ENCODE assay signal across 29 mouse cellular contexts in the genomic region with DNA sequence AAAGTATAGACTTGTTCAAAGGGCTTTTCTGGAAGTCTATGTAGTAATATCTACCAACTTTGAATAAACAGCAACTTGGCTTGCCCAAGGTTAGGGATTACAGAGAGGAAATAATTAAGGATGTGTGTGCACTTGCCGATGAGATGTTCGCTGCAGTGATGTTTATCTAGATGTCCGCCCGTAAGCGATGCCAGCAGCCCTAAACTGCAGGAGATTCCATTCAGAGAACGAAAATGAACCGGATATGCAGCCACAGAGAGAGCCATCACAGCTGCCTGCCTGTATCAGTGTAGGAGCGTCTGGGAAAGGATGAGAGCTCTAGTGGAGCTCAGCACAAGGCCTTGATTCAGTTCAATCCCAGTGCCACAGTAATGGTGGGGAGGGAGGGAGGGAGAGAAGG. TPM values are rescaled to one million over a fixed set of nuclear protein-coding genes. Genes with fewer than 3 reads are reported as not detected.
DNase-seq lines count a peak whose midpoint lies in the region; ATAC-seq lines count a peak whose summit lies in the region.
"Had no signal": no experiment of that assay in that cellular context is flagged by ENCODE, and none has a peak within 500 bp of the region (broad histone marks: within the 10 kb centered on the region; RNA-seq: fewer than 3 reads in every experiment).

No protein-coding gene starts in this region.

- H3K4me2 ChIP-seq in midbrain, embryonic 11.5 days, result no peak overlapping the region
- H3K4me2 ChIP-seq in liver, embryonic 12.5 days, result no peak overlapping the region
- H3K4me2 ChIP-seq: forebrain, embryonic 12.5 days; heart, embryonic 11.5 days; hindbrain, embryonic 13.5 days; limb, embryonic 15.5 days had no signal

- 85% methylated on average over 8 of the region's 8 CpGs for WGBS in midbrain, embryonic 11.5 days
- WGBS in midbrain, embryonic 10.5 days, result 87% methylated on average over 8 of the region's 8 CpGs
- 63% methylated on average over 8 of the region's 8 CpGs for WGBS in liver, embryonic 12.5 days (ENCODE audit: insufficient replicate concordance)

- no peaks in the 10 kb centered on the region for H3K27me3 ChIP-seq in midbrain, embryonic 11.5 days (ENCODE audit: control insufficient read depth, insufficient read depth, low read length)
- H3K27me3 ChIP-seq in midbrain, embryonic 10.5 days (ENCODE audit: low read depth, poor library complexity, severe bottlenecking), result peaks cover 43% of the 10 kb centered on the region
- 0 out of 2 replicates have a peak, but pooled peaks cover 3% of the 10 kb centered on the region for H3K27me3 ChIP-seq in liver, embryonic 12.5 days (replicated peaks)

- no peaks in the 10 kb centered on the region for H3K9me3 ChIP-seq in midbrain, embryonic 11.5 days (ENCODE audit: control insufficient read depth, low read length)
- H3K9me3 ChIP-seq in midbrain, embryonic 10.5 days (replicated peaks), result no peaks in the 10 kb centered on the region
- no peaks in the 10 kb centered on the region for H3K9me3 ChIP-seq in liver, embryonic 12.5 days (replicated peaks)
- H3K9me3 ChIP-seq: forebrain, embryonic 12.5 days; hindbrain, embryonic 13.5 days; limb, embryonic 10.5 days; limb, embryonic 15.5 days had no signal

- H3K36me3 ChIP-seq in midbrain, embryonic 11.5 days (ENCODE audit: control insufficient read depth, insufficient read depth, low read length), result no peaks in the 10 kb centered on the region
- no peaks in the 10 kb centered on the region for H3K36me3 ChIP-seq in midbrain, embryonic 10.5 days
- no peaks in the 10 kb centered on the region for H3K36me3 ChIP-seq in liver, embryonic 12.5 days
- H3K36me3 ChIP-seq: forebrain, embryonic 12.5 days; hindbrain, embryonic 13.5 days; limb, embryonic 10.5 days; limb, embryonic 15.5 days had no signal

- ATAC-seq in midbrain, embryonic 11.5 days (ENCODE audit: low FRiP score), result no peak
- ATAC-seq in liver, embryonic 12.5 days, result no peak
- ATAC-seq: forebrain, postnatal 0 days; midbrain, embryonic 16.5 days had no signal

- H3K9ac ChIP-seq in midbrain, embryonic 11.5 days (ENCODE audit: low read length), result no peak overlapping the region
- H3K9ac ChIP-seq in liver, embryonic 12.5 days, result no peak overlapping the region
- H3K9ac ChIP-seq: forebrain, embryonic 12.5 days; forebrain, postnatal 0 days; hindbrain, embryonic 13.5 days; limb, embryonic 15.5 days; liver, embryonic 14.5 days had no signal

- H3K4me1 ChIP-seq in midbrain, embryonic 11.5 days (ENCODE audit: control insufficient read depth, insufficient read depth, low read length), result no peaks in the 10 kb centered on the region
- H3K4me1 ChIP-seq in midbrain, embryonic 10.5 days, result no peaks in the 10 kb centered on the region
- no peaks in the 10 kb centered on the region for H3K4me1 ChIP-seq in liver, embryonic 12.5 days
- H3K4me1 ChIP-seq: forebrain, embryonic 12.5 days; hindbrain, embryonic 13.5 days had no signal

- peak; percentile 64 for DNase-seq in midbrain, embryonic 11.5 days (ENCODE audit: low spot score, missing footprints)
- no peak for DNase-seq in midbrain, embryonic 10.5 days (ENCODE audit: low spot score)
- peak; percentile 70 for DNase-seq in lung, postnatal 10 days
- peak; percentile 56 to 79 for DNase-seq in lung, postnatal 4 days
- no peak for DNase-seq in gastrocnemius, postnatal 4 days (ENCODE audit: low spot score in 2 of 2)
- DNase-seq in adrenal gland, adult 2 months, result no peak
- DNase-seq: B cell, adult 2 months; cerebellum, adult 2 months; cerebellum, postnatal 14 days; forebrain, postnatal 0 days; gastrocnemius, postnatal 14 days; heart, adult 18-20 months; heart, postnatal 4 days; kidney, adult 2 months; kidney, postnatal 10 days; layer of hippocampus, adult 9-11 months; right cerebral cortex, postnatal 25 days; spleen, adult 18-20 months had no signal

- H3K4me3 ChIP-seq in midbrain, embryonic 11.5 days (ENCODE audit: low read depth, low read length), result no peak overlapping the region
- H3K4me3 ChIP-seq in midbrain, embryonic 10.5 days, result no peak overlapping the region
- no peak overlapping the region for H3K4me3 ChIP-seq in liver, embryonic 12.5 days
- H3K4me3 ChIP-seq: erythroblast, embryonic 14.5 days; forebrain, embryonic 12.5 days; hindbrain, embryonic 13.5 days; limb, embryonic 10.5 days; limb, embryonic 15.5 days had no signal

- H3K27ac ChIP-seq in midbrain, embryonic 11.5 days (ENCODE audit: low read depth, low read length), result no peak overlapping the region
- H3K27ac ChIP-seq in midbrain, embryonic 10.5 days (replicated peaks), result no peak overlapping the region
- H3K27ac ChIP-seq in liver, embryonic 12.5 days, result no peak overlapping the region
- H3K27ac ChIP-seq: forebrain, embryonic 12.5 days; hindbrain, embryonic 13.5 days; limb, embryonic 10.5 days; limb, embryonic 15.5 days; liver, embryonic 14.5 days; macrophage had no signal

RNA-seq across cellular contexts. Expression of a gene that starts 48.6 kb away (rescaled TPM):
- polyA plus RNA-seq in midbrain, embryonic 11.5 days (2014; fragmentation: Nextera tagmentation; extraction: Ambion mirVana), result 0.17 and 0.20 TPM in 2 replicates
- polyA plus RNA-seq in midbrain, embryonic 10.5 days (2016; fragmentation: Nextera tagmentation; extraction: Ambion mirVana), result 0.17 and 1.1 TPM in 2 replicates
- total RNA-seq in gastrocnemius, postnatal 4 days (2021), result under 1 TPM; 0.25 to 0.39 TPM
- 14.9 and 16.9 TPM in 2 replicates for polyA plus RNA-seq in liver, embryonic 12.5 days (2016; fragmentation: Nextera tagmentation; extraction: Ambion mirVana)
- total RNA-seq in adrenal gland, adult 2 months (2021), result under 1 TPM; 0.52 to 0.73 TPM
- polyA plus RNA-seq in adrenal gland, adult 2 months (2012; rRNA removed), result 0.92 and 2.3 TPM in 2 replicates
- total RNA-seq: neutrophil, adult 5-6 weeks had no signal
- polyA plus RNA-seq: erythroblast, embryonic 14.5 days had no signal

Comparison
In these comparisons a context has a peak if more than half of its experiments do, and no peak if none do; other contexts are left out.
1. DNase-seq: peak in midbrain, embryonic 11.5 days (single experiment), lung, postnatal 10 days (single experiment) and lung, postnatal 4 days (2 of 2); none in midbrain, embryonic 10.5 days (single experiment), gastrocnemius, postnatal 4 days (0 of 2) and adrenal gland, adult 2 months (single experiment).